Mouse (Mus musculus): ENCODE data around the gene Mknk1. TPM values are rescaled to one million over a fixed set of nuclear protein-coding genes. Genes with fewer than 3 reads are reported as not detected.

Mknk1 gene
- polyA plus RNA-seq, 1 experiment from 2014 or later, result 30.0 TPM

GRCm38 (mm10) chr4:115890553-115890952, 51.6 kb downstream of the Mknk1 start, which contains the start of gene 6430628N08Rik:
6430628N08Rik (plus strand) TSS chr4:115890665.
- Histone ChIP-seq H3K27ac (replicated peaks) (no peak within 1 kb of the TSS), H3K9me3 (replicated peaks) (no peaks in the 10 kb centered on the region), H3K36me3 (replicated peaks) (no peaks in the 10 kb centered on the region), H3K4me3 (replicated peaks) (no peak within 1 kb of the TSS), H3K9ac (no peak within 1 kb of the TSS), H3K27me3 (peaks cover 80% of the 10 kb centered on the region), H3K4me1 (replicated peaks) (no peaks in the 10 kb centered on the region), H3K4me2 (peak within 1 kb of the TSS; percentile 25)
- no peak for ATAC-seq (ENCODE audit: insufficient read depth)
- 4% methylated on average over 31 of the region's 31 CpGs for WGBS (ENCODE audit: insufficient replicate concordance)

GRCm38 (mm10) chr4:115894281-115894680, 55.3 kb downstream of the Mknk1 start:
- no peaks in the 10 kb centered on the region for H3K9me3 ChIP-seq (replicated peaks)
- peaks cover 91% of the 10 kb centered on the region for H3K27me3 ChIP-seq
- H3K4me1 ChIP-seq (replicated peaks), result no peaks in the 10 kb centered on the region; the same call in 1 of the 2 replicates
- no peak overlapping the region for H3K9ac ChIP-seq
- no peak overlapping the region for H3K4me2 ChIP-seq
- H3K36me3 ChIP-seq (replicated peaks), result no peaks in the 10 kb centered on the region
- WGBS (ENCODE audit: insufficient replicate concordance), result 26% methylated on average over 3 of the region's 3 CpGs
- H3K27ac ChIP-seq (replicated peaks), result no peak overlapping the region
- no peak overlapping the region for H3K4me3 ChIP-seq (replicated peaks)
- ATAC-seq (ENCODE audit: insufficient read depth), result no peak

GRCm38 (mm10) chr4:115897901-115898631, 59.1 kb downstream of the Mknk1 start:
- Histone ChIP-seq H3K9ac (no peak overlapping the region), H3K9me3 (replicated peaks) (no peaks in the 10 kb centered on the region), H3K4me2 (peak overlapping the region; percentile 44), H3K4me1 (replicated peaks) (no peaks in the 10 kb centered on the region; the same call in 1 of the 2 replicates), H3K27me3 (peaks cover 91% of the 10 kb centered on the region), H3K4me3 (replicated peaks) (peak overlapping the region; percentile 21), H3K36me3 (replicated peaks) (no peaks in the 10 kb centered on the region), H3K27ac (replicated peaks) (no peak overlapping the region)
- no peak for ATAC-seq (ENCODE audit: insufficient read depth)
- WGBS (ENCODE audit: insufficient replicate concordance), result 2% methylated on average over 56 of the region's 56 CpGs

- no peak overlapping the region for H3K4me2 ChIP-seq
- no peaks in the 10 kb centered on the region; the same call in 1 of the 2 replicates for H3K4me1 ChIP-seq (replicated peaks)
- no peak overlapping the region for H3K4me3 ChIP-seq (replicated peaks)
- no peaks in the 10 kb centered on the region for H3K36me3 ChIP-seq (replicated peaks)
- no peak for ATAC-seq (ENCODE audit: insufficient read depth)
- no peak overlapping the region for H3K9ac ChIP-seq
- peaks cover 95% of the 10 kb centered on the region for H3K27me3 ChIP-seq
- H3K27ac ChIP-seq (replicated peaks), result no peak overlapping the region
- no peaks in the 10 kb centered on the region for H3K9me3 ChIP-seq (replicated peaks)
- 19% methylated on average over 5 of the region's 5 CpGs for WGBS (ENCODE audit: insufficient replicate concordance)
Observed at GRCm38 (mm10) chr4:115902816-115903215, 63.8 kb downstream of the Mknk1 start.

GRCm38 (mm10) chr4:115904375-115904774, 65.4 kb downstream of the Mknk1 start:
- Histone ChIP-seq H3K27me3 (peaks cover 95% of the 10 kb centered on the region), H3K4me3 (replicated peaks) (no peak overlapping the region)
- no peak for ATAC-seq (ENCODE audit: insufficient read depth)

GRCm38 (mm10) chr4:115905701-115906100, 66.7 kb downstream of the Mknk1 start:
- ATAC-seq (ENCODE audit: insufficient read depth), result no peak
- H3K4me1 ChIP-seq (replicated peaks), result no peaks in the 10 kb centered on the region
- 13% methylated on average over 7 of the region's 7 CpGs for WGBS (ENCODE audit: insufficient replicate concordance)
- H3K4me2 ChIP-seq, result no peak overlapping the region
- H3K4me3 ChIP-seq (replicated peaks), result no peak overlapping the region
- no peak overlapping the region for H3K27ac ChIP-seq (replicated peaks)
- no peaks in the 10 kb centered on the region for H3K9me3 ChIP-seq (replicated peaks)
- H3K9ac ChIP-seq, result no peak overlapping the region
- no peaks in the 10 kb centered on the region for H3K36me3 ChIP-seq (replicated peaks)
- peaks cover 89% of the 10 kb centered on the region for H3K27me3 ChIP-seq

More at GRCm38 (mm10) chr4:115904375-115904774, 65.4 kb downstream of the Mknk1 start:
- Histone ChIP-seq H3K9ac (no peak overlapping the region), H3K4me1 (replicated peaks) (no peaks in the 10 kb centered on the region), H3K27ac (replicated peaks) (no peak overlapping the region), H3K4me2 (no peak overlapping the region), H3K36me3 (replicated peaks) (no peaks in the 10 kb centered on the region), H3K9me3 (replicated peaks) (no peaks in the 10 kb centered on the region)
- 27% methylated on average over 12 of the region's 12 CpGs for WGBS (ENCODE audit: insufficient replicate concordance)

GRCm38 (mm10) chr4:115906791-115907190, 67.8 kb downstream of the Mknk1 start:
- H3K9me3 ChIP-seq (replicated peaks), result no peaks in the 10 kb centered on the region
- H3K4me1 ChIP-seq (replicated peaks), result no peaks in the 10 kb centered on the region
- no peaks in the 10 kb centered on the region for H3K36me3 ChIP-seq (replicated peaks)
- H3K27ac ChIP-seq (replicated peaks), result no peak overlapping the region
- no peak overlapping the region for H3K4me2 ChIP-seq
- no peak overlapping the region for H3K4me3 ChIP-seq (replicated peaks)
- WGBS (ENCODE audit: insufficient replicate concordance), result 61% methylated on average over 3 of the region's 3 CpGs
- ATAC-seq (ENCODE audit: insufficient read depth), result no peak
- H3K9ac ChIP-seq, result no peak overlapping the region
- H3K27me3 ChIP-seq, result peaks cover 88% of the 10 kb centered on the region

GRCm38 (mm10) chr4:115907994-115908393, 69.0 kb downstream of the Mknk1 start:
- H3K27ac ChIP-seq (replicated peaks), result no peak overlapping the region
- H3K27me3 ChIP-seq, result peaks cover 86% of the 10 kb centered on the region

GRCm38 (mm10) chr4:115908641-115909040, 69.6 kb downstream of the Mknk1 start:
- no peaks in the 10 kb centered on the region for H3K9me3 ChIP-seq (replicated peaks)

More at GRCm38 (mm10) chr4:115907994-115908393, 69.0 kb downstream of the Mknk1 start:
- WGBS (ENCODE audit: insufficient replicate concordance), result 11% methylated on average over 1 of the region's 1 CpGs
- no peaks in the 10 kb centered on the region for H3K4me1 ChIP-seq (replicated peaks)
- H3K4me3 ChIP-seq (replicated peaks), result no peak overlapping the region
- no peaks in the 10 kb centered on the region for H3K36me3 ChIP-seq (replicated peaks)
- H3K4me2 ChIP-seq, result no peak overlapping the region
- no peaks in the 10 kb centered on the region for H3K9me3 ChIP-seq (replicated peaks)
- no peak for ATAC-seq (ENCODE audit: insufficient read depth)
- H3K9ac ChIP-seq, result no peak overlapping the region

GRCm38 (mm10) chr4:115911586-115911985, 72.6 kb downstream of the Mknk1 start:
- no peaks in the 10 kb centered on the region for H3K4me1 ChIP-seq (replicated peaks)
- no peak overlapping the region for H3K9ac ChIP-seq
- 26% methylated on average over 4 of the region's 4 CpGs for WGBS (ENCODE audit: insufficient replicate concordance)
- no peaks in the 10 kb centered on the region for H3K9me3 ChIP-seq (replicated peaks)
- no peak overlapping the region for H3K27ac ChIP-seq (replicated peaks)
- ATAC-seq (ENCODE audit: insufficient read depth), result no peak
- no peaks in the 10 kb centered on the region for H3K36me3 ChIP-seq (replicated peaks)
- peaks cover 57% of the 10 kb centered on the region for H3K27me3 ChIP-seq
- H3K4me2 ChIP-seq, result no peak overlapping the region
- H3K4me3 ChIP-seq (replicated peaks), result no peak overlapping the region

More at GRCm38 (mm10) chr4:115908641-115909040, 69.6 kb downstream of the Mknk1 start:
- Histone ChIP-seq H3K27me3 (peaks cover 85% of the 10 kb centered on the region), H3K27ac (replicated peaks) (no peak overlapping the region), H3K4me1 (replicated peaks) (no peaks in the 10 kb centered on the region), H3K9ac (no peak overlapping the region), H3K4me2 (no peak overlapping the region), H3K4me3 (replicated peaks) (no peak overlapping the region), H3K36me3 (replicated peaks) (no peaks in the 10 kb centered on the region)
- WGBS (ENCODE audit: insufficient replicate concordance), result 23% methylated on average over 7 of the region's 7 CpGs
- ATAC-seq (ENCODE audit: insufficient read depth), result no peak

- Histone ChIP-seq H3K27me3 (peaks cover 61% of the 10 kb centered on the region), H3K4me2 (no peak overlapping the region), H3K27ac (replicated peaks) (no peak overlapping the region), H3K36me3 (replicated peaks) (no peaks in the 10 kb centered on the region), H3K9ac (no peak overlapping the region), H3K9me3 (replicated peaks) (no peaks in the 10 kb centered on the region), H3K4me3 (replicated peaks) (no peak overlapping the region), H3K4me1 (replicated peaks) (no peaks in the 10 kb centered on the region)
- ATAC-seq (ENCODE audit: insufficient read depth), result no peak
- 70% methylated on average over 16 of the region's 16 CpGs for WGBS (ENCODE audit: insufficient replicate concordance)
Observed at GRCm38 (mm10) chr4:115919911-115920310, 80.9 kb downstream of the Mknk1 start.
